Mouse (Mus musculus) olfactory bulb, adult 2 months (tissue): Measurements from ENCODE around the gene Palld.

Experiments used
- CTCF ChIP-seq: fragments of 200-500 bp; IDR thresholded peaks from 2 replicates; pipeline ENCODE4 v1.5.1; 2012; ENCODE audit warnings: low read depth, mild to moderate bottlenecking, low read length, moderate library complexity; ENCODE audit not compliant: insufficient read depth
- POLR2A ChIP-seq: fragments of 200-500 bp; IDR thresholded peaks from 2 replicates; pipeline ENCODE4 v1.6.1; 2012; ENCODE audit warnings: mild to moderate bottlenecking, low read depth, low read length, moderate library complexity; ENCODE audit not compliant: insufficient read depth

DNA sequence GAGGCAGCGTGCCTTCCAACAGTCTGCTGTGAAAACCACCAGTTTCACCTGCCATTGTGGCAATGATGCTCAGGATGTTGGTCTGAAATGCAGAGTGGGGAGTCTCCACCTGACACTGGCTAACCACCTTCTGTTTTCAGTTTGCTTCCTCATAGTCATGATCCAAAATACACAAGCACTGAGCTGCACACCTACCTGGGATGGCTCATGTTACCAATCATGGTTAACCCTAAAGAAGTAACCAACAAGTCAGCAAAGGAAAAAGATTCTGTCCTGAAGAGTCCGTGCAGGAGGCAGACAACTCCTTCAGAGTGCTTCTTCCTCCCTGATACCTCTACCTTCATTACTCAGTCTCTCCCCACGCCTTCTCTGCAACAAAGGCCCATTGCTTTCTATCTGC, 314.8 kb downstream of the Palld start:
- TF ChIP-seq CTCF (no peak), POLR2A (no peak)
